Mouse (Mus musculus): ENCODE measurements at regions not wholly inside any gene's neighbourhood (a gene's known extent, or its start where the extent isn't known, plus 50 kb on each side); places are given as distances from the start of the nearest gene placed in this dataset.

- ATAC-seq = no peak
- no peaks in the 10 kb centered on the region for H3K36me3 ChIP-seq (ENCODE audit: control insufficient read depth, insufficient read depth, low read length)
- H3K4me1 ChIP-seq (ENCODE audit: control insufficient read depth, insufficient read depth, low read length) = no peaks in the 10 kb centered on the region
- no peak overlapping the region for H3K4me2 ChIP-seq (ENCODE audit: low read length)
- WGBS = 56% methylated on average over 4 of the region's 4 CpGs
- peaks cover 3% of the 10 kb centered on the region; the same call in 1 of the 2 replicates for H3K9me3 ChIP-seq (replicated peaks; ENCODE audit: control insufficient read depth, low read length, poor library complexity, severe bottlenecking)
- no peaks in the 10 kb centered on the region for H3K27me3 ChIP-seq (ENCODE audit: control insufficient read depth, insufficient read depth, low read depth, low read length)
- H3K4me3 ChIP-seq (ENCODE audit: low read depth, low read length) = no peak overlapping the region
- no peak overlapping the region for H3K27ac ChIP-seq (ENCODE audit: low read length)
- no peak overlapping the region for H3K9ac ChIP-seq (ENCODE audit: low read depth, low read length)
Observed at GRCm38 (mm10) chr14:105752509-105753375, 143.9 kb downstream of the Spry2 start.

DNA sequence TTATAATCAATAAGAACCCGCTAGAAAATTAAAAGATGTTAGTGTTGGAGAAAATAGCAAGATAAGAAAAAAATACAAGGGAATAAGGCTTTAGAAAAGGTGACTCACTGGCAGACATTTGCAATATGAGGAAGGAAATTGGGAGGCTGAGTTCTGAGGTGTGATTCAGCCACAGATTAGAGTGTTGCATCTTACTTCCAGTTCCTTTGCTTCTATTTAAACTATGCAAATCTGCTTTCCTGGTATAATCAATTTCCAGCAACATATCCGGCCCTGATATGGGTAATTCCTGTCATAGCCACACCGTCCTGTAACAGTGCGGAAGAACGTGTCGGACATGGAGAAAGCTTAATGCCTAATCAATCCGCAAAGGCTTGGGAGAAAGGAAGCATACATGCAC lies 144.9 kb downstream of the Spry2 start:
- H3K4me3 ChIP-seq (ENCODE audit: low read depth, low read length) = no peak overlapping the region
- no peak overlapping the region for H3K27ac ChIP-seq (ENCODE audit: low read length)
- H3K4me1 ChIP-seq (ENCODE audit: control insufficient read depth, insufficient read depth, low read length) = no peaks in the 10 kb centered on the region
- no peaks in the 10 kb centered on the region for H3K36me3 ChIP-seq (ENCODE audit: control insufficient read depth, insufficient read depth, low read length)
- 91% methylated on average over 7 of the region's 7 CpGs for WGBS
- H3K27me3 ChIP-seq (ENCODE audit: control insufficient read depth, insufficient read depth, low read depth, low read length) = no peaks in the 10 kb centered on the region
- no peak overlapping the region for H3K4me2 ChIP-seq (ENCODE audit: low read length)
- peaks cover 3% of the 10 kb centered on the region; the same call in 1 of the 2 replicates for H3K9me3 ChIP-seq (replicated peaks; ENCODE audit: control insufficient read depth, low read length, poor library complexity, severe bottlenecking)
- H3K9ac ChIP-seq (ENCODE audit: low read depth, low read length) = no peak overlapping the region
- ATAC-seq = no peak

DNA sequence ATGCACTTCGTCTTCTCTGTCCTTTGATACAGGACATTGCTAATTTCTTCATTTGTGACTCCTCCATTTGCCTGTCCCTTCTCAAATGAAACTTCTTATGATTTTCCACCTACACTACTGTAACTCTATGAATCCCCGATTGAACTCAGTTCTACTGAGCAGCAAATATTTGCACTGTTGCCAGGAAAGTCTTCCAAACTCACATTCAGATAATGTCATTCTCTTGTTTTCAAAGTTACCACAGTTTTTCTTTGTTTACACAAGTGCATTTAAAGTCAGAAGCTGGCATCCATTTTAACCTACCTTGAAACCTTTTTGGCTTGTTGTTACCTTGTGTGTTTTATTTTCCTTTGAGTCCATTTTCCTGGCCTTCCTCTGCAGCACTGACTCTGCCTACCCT lies 152.0 kb downstream of the Spry2 start:
- H3K27ac ChIP-seq (ENCODE audit: low read length) = no peak overlapping the region
- no peaks in the 10 kb centered on the region for H3K27me3 ChIP-seq (ENCODE audit: control insufficient read depth, insufficient read depth, low read depth, low read length)
- H3K4me2 ChIP-seq (ENCODE audit: low read length) = no peak overlapping the region
- no peak overlapping the region for H3K4me3 ChIP-seq (ENCODE audit: low read depth, low read length)
- no peak for ATAC-seq
- no peaks in the 10 kb centered on the region for H3K36me3 ChIP-seq (ENCODE audit: control insufficient read depth, insufficient read depth, low read length)
- H3K4me1 ChIP-seq (ENCODE audit: control insufficient read depth, insufficient read depth, low read length) = no peaks in the 10 kb centered on the region
- 92% methylated on average over 2 of the region's 2 CpGs for WGBS
- no peaks in the 10 kb centered on the region for H3K9me3 ChIP-seq (replicated peaks; ENCODE audit: control insufficient read depth, low read length, poor library complexity, severe bottlenecking)
- H3K9ac ChIP-seq (ENCODE audit: low read depth, low read length) = no peak overlapping the region

GRCm38 (mm10) chr14:105744125-105744524 lies 152.5 kb downstream of the Spry2 start:
- 89% methylated on average over 3 of the region's 3 CpGs for WGBS
- H3K27ac ChIP-seq (ENCODE audit: low read length) = no peak overlapping the region
- no peak overlapping the region for H3K9ac ChIP-seq (ENCODE audit: low read depth, low read length)
- H3K36me3 ChIP-seq (ENCODE audit: control insufficient read depth, insufficient read depth, low read length) = no peaks in the 10 kb centered on the region
- no peak overlapping the region for H3K4me3 ChIP-seq (ENCODE audit: low read depth, low read length)
- H3K4me2 ChIP-seq (ENCODE audit: low read length) = no peak overlapping the region
- ATAC-seq = no peak
- no peaks in the 10 kb centered on the region for H3K27me3 ChIP-seq (ENCODE audit: control insufficient read depth, insufficient read depth, low read depth, low read length)
- H3K9me3 ChIP-seq (replicated peaks; ENCODE audit: control insufficient read depth, low read length, poor library complexity, severe bottlenecking) = no peaks in the 10 kb centered on the region
- H3K4me1 ChIP-seq (ENCODE audit: control insufficient read depth, insufficient read depth, low read length) = no peaks in the 10 kb centered on the region

- no peaks in the 10 kb centered on the region for H3K9me3 ChIP-seq (replicated peaks; ENCODE audit: control insufficient read depth, low read length, poor library complexity, severe bottlenecking)
- 78% methylated on average over 11 of the region's 11 CpGs for WGBS
- ATAC-seq = no peak
Observed at GRCm38 (mm10) chr14:105740889-105741288, 155.7 kb downstream of the Spry2 start.

GRCm38 (mm10) chr14:105738568-105738967 lies 158.1 kb downstream of the Spry2 start:
- ATAC-seq = no peak

More at GRCm38 (mm10) chr14:105740889-105741288, 155.7 kb downstream of the Spry2 start:
- Histone ChIP-seq H3K9ac (ENCODE audit: low read depth, low read length) (no peak overlapping the region), H3K27ac (ENCODE audit: low read length) (no peak overlapping the region), H3K36me3 (ENCODE audit: control insufficient read depth, insufficient read depth, low read length) (no peaks in the 10 kb centered on the region), H3K4me2 (ENCODE audit: low read length) (no peak overlapping the region), H3K4me3 (ENCODE audit: low read depth, low read length) (no peak overlapping the region), H3K27me3 (ENCODE audit: control insufficient read depth, insufficient read depth, low read depth, low read length) (no peaks in the 10 kb centered on the region), H3K4me1 (ENCODE audit: control insufficient read depth, insufficient read depth, low read length) (no peaks in the 10 kb centered on the region; the same call in 1 of the 2 replicates)

GRCm38 (mm10) chr14:105736352-105736751 lies 160.3 kb downstream of the Spry2 start:
- no peak overlapping the region for H3K9ac ChIP-seq (ENCODE audit: low read depth, low read length)
- no peaks in the 10 kb centered on the region for H3K27me3 ChIP-seq (ENCODE audit: control insufficient read depth, insufficient read depth, low read depth, low read length)
- H3K4me2 ChIP-seq (ENCODE audit: low read length) = no peak overlapping the region
- H3K4me3 ChIP-seq (ENCODE audit: low read depth, low read length) = no peak overlapping the region
- ATAC-seq = no peak
- peaks cover 14% of the 10 kb centered on the region for H3K4me1 ChIP-seq (ENCODE audit: control insufficient read depth, insufficient read depth, low read length)
- H3K36me3 ChIP-seq (ENCODE audit: control insufficient read depth, insufficient read depth, low read length) = no peaks in the 10 kb centered on the region
- H3K27ac ChIP-seq (ENCODE audit: low read length) = no peak overlapping the region
- 61% methylated on average over 6 of the region's 6 CpGs for WGBS
- no peaks in the 10 kb centered on the region for H3K9me3 ChIP-seq (replicated peaks; ENCODE audit: control insufficient read depth, low read length, poor library complexity, severe bottlenecking)

More at GRCm38 (mm10) chr14:105738568-105738967, 158.1 kb downstream of the Spry2 start:
- Histone ChIP-seq H3K27me3 (ENCODE audit: control insufficient read depth, insufficient read depth, low read depth, low read length) (no peaks in the 10 kb centered on the region), H3K4me2 (ENCODE audit: low read length) (no peak overlapping the region), H3K27ac (ENCODE audit: low read length) (no peak overlapping the region), H3K4me1 (ENCODE audit: control insufficient read depth, insufficient read depth, low read length) (no peaks in the 10 kb centered on the region; the same call in 1 of the 2 replicates), H3K36me3 (ENCODE audit: control insufficient read depth, insufficient read depth, low read length) (no peaks in the 10 kb centered on the region), H3K9ac (ENCODE audit: low read depth, low read length) (no peak overlapping the region), H3K9me3 (replicated peaks; ENCODE audit: control insufficient read depth, low read length, poor library complexity, severe bottlenecking) (no peaks in the 10 kb centered on the region), H3K4me3 (ENCODE audit: low read depth, low read length) (no peak overlapping the region)
- WGBS = 94% methylated on average over 5 of the region's 5 CpGs

GRCm38 (mm10) chr14:105734291-105734690 lies 162.3 kb downstream of the Spry2 start:
- 95% methylated on average over 7 of the region's 7 CpGs for whole genome bisulfite sequencing
- H3K27ac ChIP-seq (ENCODE audit: low read length) = no peak overlapping the region

DNA sequence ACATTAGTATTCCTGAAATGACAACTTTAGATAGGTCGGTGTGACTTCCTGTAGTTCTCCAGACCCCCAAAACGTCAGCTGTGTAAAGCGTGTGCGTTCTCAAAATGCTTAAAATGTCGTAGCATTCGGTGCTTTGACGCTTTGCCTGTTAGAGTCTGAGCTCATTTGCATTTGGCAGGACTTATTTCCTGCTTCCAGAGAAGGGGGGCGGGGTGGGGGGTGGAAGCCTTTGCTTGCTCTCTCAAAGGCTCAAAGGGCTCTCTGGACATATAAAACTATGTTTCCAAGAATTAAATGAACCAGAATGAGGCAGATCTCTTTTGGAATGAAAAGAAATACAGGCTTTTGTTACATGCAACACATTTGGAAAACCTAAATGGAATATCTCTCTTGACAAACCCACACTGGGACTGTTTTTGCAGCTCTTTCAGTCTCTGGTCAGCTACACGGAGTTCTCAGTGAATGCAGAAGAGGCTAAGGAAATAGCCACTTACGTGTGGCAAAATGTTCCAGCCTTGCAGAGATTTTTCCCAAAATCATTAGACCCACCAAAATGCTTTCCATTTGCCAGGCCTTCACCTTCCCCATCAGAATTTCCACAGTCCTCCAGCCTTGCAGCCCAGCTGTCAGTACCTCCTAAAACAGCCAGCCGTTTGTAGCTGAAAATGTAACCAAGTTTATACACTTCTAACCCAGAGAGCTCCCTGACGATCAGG lies 163.4 kb downstream of the Spry2 start:
- peak overlapping the region; percentile 67; the same call in 1 of the 2 replicates for H3K9ac ChIP-seq (ENCODE audit: low read depth, low read length)
- ATAC-seq = peak; percentile 49
- peak overlapping the region; percentile 85 for H3K27ac ChIP-seq (ENCODE audit: low read length)
- H3K4me3 ChIP-seq (ENCODE audit: low read depth, low read length) = peak overlapping the region; percentile 39
- no peaks in the 10 kb centered on the region for H3K27me3 ChIP-seq (ENCODE audit: control insufficient read depth, insufficient read depth, low read depth, low read length)
- H3K4me2 ChIP-seq (ENCODE audit: low read length) = peak overlapping the region; percentile 77
- WGBS = 4% methylated on average over 12 of the region's 12 CpGs
- H3K9me3 ChIP-seq (replicated peaks; ENCODE audit: control insufficient read depth, low read length, poor library complexity, severe bottlenecking) = no peaks in the 10 kb centered on the region
- H3K36me3 ChIP-seq (ENCODE audit: control insufficient read depth, insufficient read depth, low read length) = no peaks in the 10 kb centered on the region
- peaks cover 22% of the 10 kb centered on the region for H3K4me1 ChIP-seq (ENCODE audit: control insufficient read depth, insufficient read depth, low read length)

More at GRCm38 (mm10) chr14:105734291-105734690, 162.3 kb downstream of the Spry2 start:
- no peak overlapping the region for H3K4me2 ChIP-seq (ENCODE audit: low read length)
- no peak overlapping the region for H3K4me3 ChIP-seq (ENCODE audit: low read depth, low read length)
- ATAC-seq = no peak
- no peaks in the 10 kb centered on the region for H3K9me3 ChIP-seq (replicated peaks; ENCODE audit: control insufficient read depth, low read length, poor library complexity, severe bottlenecking)
- H3K9ac ChIP-seq (ENCODE audit: low read depth, low read length) = no peak overlapping the region
- H3K36me3 ChIP-seq (ENCODE audit: control insufficient read depth, insufficient read depth, low read length) = no peaks in the 10 kb centered on the region
- H3K4me1 ChIP-seq (ENCODE audit: control insufficient read depth, insufficient read depth, low read length) = peaks cover 22% of the 10 kb centered on the region
- no peaks in the 10 kb centered on the region for H3K27me3 ChIP-seq (ENCODE audit: control insufficient read depth, insufficient read depth, low read depth, low read length)

All from midbrain, embryonic 16.5 days (tissue).